Mouse (Mus musculus): ENCODE measurements around the gene Rps15a.

Gene Rps15a

DNA sequence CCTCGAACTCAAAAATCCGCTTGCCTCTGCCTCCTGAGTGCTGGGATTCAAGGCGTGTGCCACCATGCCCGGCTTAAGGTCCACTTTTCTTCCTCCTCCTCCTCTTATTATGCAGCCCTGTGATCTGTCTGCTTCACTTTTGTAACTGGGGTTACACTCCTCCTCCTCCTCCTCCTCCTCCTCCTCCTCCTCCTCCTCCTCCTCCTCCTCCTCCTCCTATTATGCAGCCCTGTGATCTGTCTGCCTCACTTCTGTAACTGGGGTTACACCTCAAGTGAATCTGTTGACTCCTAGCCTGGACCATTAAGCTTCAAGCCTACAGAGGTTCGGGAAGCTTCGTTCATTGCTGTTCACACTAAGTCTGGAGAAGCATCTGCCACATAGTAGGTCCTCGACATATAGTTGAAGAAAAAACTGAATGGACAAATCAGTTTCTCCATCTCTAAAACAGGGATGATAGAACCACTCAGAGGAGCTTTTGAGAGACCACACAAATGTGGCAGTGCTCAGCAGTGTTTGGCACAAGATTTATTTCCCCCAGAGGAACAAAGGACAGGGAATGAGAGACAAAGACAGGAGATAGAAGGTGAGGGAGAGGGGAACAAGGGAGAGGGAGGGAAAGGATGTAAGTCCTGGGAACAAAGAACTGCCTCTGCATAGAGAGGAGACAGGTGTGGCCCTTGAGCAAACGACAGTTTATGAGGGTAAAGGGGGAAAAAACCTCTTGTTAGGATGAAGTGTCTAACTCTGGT lies 975 bp upstream of the Rps15a start:
- DNase-seq (ENCODE audit: extremely low spot score, low read depth, low spot score) = no peak

- no peak for DNase-seq (ENCODE audit: extremely low spot score, low read depth, low spot score)
Measured at GRCm38 (mm10) chr7:118115533-118115876, 483 bp downstream of the Rps15a start.

DNA sequence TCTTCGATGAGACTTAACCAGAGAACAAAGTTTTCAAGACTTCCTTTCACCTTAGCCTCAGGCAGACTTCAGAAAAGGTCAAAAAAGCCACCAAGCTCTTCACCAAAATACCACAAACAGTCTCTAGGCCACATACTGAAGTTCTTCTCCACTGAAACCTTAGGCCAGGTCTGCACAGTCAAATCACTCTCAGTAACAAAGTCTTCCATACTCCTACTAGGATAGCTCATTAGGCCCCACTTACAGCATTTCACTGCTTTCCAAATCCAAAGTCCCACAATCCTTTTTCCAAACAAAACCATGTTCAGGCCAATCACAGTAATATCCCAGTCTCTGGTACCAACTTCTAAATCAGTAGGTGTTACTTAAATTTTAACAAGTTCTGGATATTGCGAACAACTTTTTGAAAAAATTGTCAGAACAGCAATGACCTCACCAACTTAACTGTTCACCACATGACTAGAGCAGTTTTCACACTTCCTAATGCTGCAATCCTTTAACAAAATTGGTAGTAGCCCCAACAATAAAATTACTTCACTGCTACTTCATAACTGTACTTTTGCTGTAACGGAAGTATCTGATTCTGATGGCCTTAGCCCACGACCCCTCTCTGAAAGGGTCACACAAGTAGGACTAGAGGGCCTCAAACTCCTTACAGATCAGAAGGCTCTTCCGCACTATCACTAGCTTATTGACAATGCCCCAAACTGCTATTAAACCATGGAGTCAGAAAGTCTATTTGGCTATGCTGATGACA lies 2.3 kb downstream of the Rps15a start:
- no peak for DNase-seq (ENCODE audit: extremely low spot score, low read depth, low spot score)

- DNase-seq (ENCODE audit: extremely low spot score, low read depth, low spot score) = no peak
Measured at GRCm38 (mm10) chr7:118111128-118111527, 4.9 kb downstream of the Rps15a start.

GRCm38 (mm10) chr7:118107671-118108070 lies 8.3 kb downstream of the Rps15a start:
- DNase-seq (ENCODE audit: extremely low spot score, low read depth, low spot score) = no peak

DNA sequence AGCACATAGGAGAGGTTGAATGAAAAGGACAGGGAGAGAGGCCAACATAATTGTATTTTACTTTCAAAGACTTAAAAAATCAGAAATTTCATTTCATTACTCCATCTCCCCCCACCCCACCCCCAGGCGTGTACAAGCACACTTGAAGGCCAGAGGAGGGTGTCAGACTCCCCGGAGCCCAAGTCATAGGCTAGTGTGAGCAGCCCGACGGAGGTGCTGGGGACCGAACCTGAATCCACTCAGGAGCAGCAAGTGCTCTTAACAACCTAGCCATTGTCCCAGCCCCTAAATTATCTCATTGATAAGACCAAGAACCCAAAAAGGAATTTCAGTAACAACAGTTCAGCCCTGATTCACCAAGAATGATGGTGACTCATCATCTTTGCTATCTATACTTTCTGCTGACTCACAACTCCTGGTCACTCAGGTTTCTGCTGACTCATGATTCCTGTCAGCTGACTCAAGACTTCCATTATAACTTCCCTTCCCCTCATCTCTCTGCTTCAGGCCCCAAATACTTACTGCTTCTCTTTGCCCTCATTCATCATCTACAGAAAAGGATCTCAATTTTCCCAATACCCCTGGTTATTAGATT lies 11.4 kb downstream of the Rps15a start:
- no peak for DNase-seq (ENCODE audit: extremely low spot score, low read depth, low spot score)

DNA sequence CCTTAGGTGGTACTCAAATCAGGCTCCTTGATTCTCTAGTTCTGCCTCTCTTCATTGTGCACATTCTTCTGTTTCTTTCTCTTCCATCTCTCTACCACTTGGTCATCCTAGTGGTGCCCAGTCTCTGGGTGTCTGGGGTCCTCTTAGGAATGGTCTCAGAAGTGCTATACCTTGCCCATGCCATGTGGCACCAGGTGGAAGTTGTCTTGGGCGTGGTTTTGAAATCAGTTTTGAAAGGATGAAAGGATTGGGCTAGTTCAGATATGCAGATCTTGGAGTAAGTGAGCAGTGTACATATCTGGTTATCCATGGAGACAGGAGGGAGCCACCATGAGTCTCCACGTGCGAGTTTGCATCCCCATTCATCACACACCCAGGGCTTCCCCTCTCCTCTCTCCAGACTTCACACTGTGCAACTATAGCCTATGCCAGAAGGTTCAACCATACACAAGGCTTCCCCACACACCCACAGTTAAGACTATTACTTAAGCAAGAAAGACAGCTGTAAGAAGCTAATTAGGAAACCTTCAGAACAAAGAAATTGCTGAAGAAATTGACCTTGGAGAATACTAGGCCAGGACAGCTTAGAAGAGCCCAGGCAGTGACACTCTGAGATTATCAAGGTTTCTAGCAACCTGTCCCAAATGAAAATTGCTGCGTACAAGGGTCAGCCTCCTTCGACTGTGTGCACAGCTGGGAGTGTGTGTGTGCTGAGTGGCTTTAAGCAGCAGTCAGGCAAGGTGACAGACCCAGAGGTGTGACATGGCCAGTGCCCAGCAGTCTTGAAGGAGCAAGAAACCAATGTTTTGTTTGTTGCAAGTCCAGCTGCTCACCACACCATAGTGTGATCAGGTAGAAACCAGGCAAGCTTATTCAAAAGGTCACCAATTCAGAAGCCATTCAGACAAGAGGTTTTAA lies 12.3 kb downstream of the Rps15a start:
- no peak for DNase-seq (ENCODE audit: extremely low spot score, low read depth, low spot score)

GRCm38 (mm10) chr7:118102678-118103461 lies 13.1 kb downstream of the Rps15a start:
- DNase-seq (ENCODE audit: extremely low spot score, low read depth, low spot score) = no peak

DNA sequence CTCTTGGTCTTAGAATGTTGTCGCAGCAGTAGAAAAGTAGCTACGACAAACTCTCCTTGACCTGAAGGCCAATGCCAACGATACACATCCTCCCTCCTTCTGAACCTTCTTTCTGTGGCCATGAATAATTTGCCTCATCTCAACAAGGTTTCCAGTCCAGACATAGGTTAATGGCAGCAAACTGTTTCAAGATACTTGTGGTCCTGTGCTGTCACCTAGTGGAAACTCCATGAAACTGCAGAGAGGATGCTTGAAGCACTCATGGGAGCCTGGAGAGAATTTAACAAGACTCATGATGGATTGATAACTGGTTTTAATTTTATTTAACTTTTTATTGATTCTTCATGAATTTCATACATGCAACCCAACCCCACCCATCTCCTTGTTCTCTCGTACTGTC lies 13.8 kb downstream of the Rps15a start:
- DNase-seq (ENCODE audit: extremely low spot score, low read depth, low spot score) = no peak

DNA sequence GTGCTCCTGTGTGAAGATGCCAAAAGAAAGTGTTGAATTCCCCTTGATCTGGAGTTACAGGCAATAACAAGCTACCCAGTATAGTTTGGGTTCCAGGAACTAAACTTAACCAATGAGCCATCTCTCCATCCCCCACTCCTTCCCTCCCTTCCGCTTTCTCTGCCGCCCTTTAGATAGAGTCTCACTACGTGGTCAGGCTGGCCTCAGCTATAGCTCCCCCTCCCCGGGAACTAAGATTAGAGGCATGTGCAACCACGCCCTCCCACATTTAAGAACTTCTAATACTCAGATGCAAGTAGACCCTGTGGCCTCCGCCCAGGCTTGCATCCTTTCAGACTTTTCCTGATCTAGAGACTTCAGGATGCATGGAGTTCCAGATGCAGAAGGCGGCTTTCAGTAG lies 18.4 kb downstream of the Rps15a start:
- no peak for DNase-seq (ENCODE audit: extremely low spot score, low read depth, low spot score)

DNA sequence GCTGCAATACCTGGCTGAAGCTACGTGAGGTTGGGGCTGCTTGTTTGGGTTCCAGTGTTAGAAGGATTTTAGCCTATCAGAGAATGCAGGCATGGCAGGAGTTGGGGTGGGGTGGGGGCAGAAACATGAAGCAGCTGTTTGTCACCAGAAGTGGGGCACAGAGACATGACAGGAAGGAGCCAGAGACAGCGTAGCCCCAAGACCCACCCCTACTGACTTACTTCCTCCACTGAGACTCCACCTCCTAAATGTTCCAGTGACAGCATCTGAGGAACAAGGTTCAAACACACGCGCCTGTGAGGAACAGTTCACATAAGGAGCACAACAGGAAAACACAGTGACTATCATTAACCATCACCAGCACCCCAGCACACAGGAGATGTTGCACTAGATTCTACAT lies 36.0 kb downstream of the Rps15a start:
- no peak for DNase-seq (ENCODE audit: extremely low spot score, low read depth, low spot score)

DNA sequence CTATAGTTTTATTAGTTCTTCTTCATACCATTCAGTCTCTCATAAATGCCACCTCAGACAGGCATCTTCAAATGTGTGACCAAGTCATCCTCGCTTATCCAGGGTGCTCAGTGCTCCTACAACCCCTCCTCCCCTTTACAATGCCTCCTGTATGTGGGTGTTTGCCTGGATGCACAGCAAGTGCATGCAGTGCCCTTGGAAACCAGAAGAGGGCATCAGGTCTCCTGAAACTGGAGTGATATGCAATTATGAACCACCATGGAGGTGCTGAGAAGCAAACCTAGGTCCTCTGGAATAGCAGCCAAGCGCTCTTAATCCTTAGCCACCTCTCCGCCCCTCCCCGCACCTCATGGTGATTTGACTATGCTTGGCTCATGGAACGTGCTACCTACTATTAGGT lies 36.9 kb downstream of the Rps15a start:
- no peak for DNase-seq (ENCODE audit: extremely low spot score, low read depth, low spot score)

GRCm38 (mm10) chr7:118067261-118067660 lies 48.7 kb downstream of the Rps15a start:
- DNase-seq (ENCODE audit: extremely low spot score, low read depth, low spot score) = no peak

- no peak for DNase-seq (ENCODE audit: extremely low spot score, low read depth, low spot score)
Measured at GRCm38 (mm10) chr7:118056300-118056699, 59.7 kb downstream of the Rps15a start.

All from hindlimb bud, embryonic 11.5 days (tissue).